Mouse (Mus musculus): ENCODE measurements at regions not wholly inside any gene's neighbourhood (a gene's known extent, or its start where the extent isn't known, plus 50 kb on each side); places are given as distances from the start of the nearest gene placed in this dataset.

DNA sequence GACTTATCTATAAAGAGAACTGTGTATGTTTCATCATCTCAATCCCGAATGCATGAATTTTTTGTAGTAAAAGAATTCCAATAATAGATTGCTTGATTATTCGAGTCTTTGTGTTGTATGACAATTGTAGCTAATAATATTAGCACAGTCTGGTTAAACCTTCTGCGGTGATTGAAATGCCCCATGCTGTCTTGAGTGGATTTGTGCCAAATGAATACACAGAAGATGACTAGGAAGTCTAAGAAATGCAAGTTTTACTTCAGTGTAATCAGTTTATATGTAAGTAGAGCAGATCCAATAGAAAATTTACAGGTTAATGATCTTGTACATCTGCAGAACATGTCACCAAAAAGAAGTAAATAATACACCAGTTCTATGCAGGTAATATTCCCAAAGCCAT is 1657.6 kb upstream of the Tmeff2 start:
- DNase-seq = peak; percentile 5 to 37

Data from cerebellum, adult 18-20 months (tissue).